Mouse (Mus musculus) embryo, embryonic 9.5 days (tissue): ENCODE measurements around the gene Rpl29.
A peak's percentile ranks its signal among the peaks of the same experiment; 100 is the strongest.

Source experiments
- DNase-seq: peaks from one replicate; pipeline ENCODE4 v3.0.0-alpha.2; 2017; ENCODE audit errors: extremely low spot score

Gene Rpl29

GRCm38 (mm10) chr9:106417841-106418625 lies 11.2 kb upstream of the Rpl29 start:
- peak; percentile 67 for DNase-seq

DNA sequence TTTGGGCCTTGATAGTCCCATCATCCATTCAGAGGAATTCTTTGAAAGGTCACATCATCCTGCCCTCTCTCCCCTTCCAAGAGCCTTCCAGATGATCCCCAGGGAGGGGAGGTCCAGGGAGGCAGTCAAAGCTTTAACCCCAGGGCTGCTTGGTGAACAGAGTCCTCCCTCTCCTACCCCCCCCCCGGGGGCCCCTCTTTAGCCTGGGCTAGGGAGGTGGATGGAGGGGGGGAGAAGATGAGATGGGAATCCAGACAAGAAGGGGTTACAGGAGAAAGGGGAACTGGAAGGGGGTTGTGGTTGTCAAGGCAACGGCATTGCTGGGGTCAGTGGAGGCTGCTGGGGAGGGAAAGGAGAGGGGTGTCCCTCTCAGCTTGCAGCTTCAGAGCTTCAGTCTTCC lies 8.6 kb upstream of the Rpl29 start:
- peak; percentile 82 for DNase-seq

DNA sequence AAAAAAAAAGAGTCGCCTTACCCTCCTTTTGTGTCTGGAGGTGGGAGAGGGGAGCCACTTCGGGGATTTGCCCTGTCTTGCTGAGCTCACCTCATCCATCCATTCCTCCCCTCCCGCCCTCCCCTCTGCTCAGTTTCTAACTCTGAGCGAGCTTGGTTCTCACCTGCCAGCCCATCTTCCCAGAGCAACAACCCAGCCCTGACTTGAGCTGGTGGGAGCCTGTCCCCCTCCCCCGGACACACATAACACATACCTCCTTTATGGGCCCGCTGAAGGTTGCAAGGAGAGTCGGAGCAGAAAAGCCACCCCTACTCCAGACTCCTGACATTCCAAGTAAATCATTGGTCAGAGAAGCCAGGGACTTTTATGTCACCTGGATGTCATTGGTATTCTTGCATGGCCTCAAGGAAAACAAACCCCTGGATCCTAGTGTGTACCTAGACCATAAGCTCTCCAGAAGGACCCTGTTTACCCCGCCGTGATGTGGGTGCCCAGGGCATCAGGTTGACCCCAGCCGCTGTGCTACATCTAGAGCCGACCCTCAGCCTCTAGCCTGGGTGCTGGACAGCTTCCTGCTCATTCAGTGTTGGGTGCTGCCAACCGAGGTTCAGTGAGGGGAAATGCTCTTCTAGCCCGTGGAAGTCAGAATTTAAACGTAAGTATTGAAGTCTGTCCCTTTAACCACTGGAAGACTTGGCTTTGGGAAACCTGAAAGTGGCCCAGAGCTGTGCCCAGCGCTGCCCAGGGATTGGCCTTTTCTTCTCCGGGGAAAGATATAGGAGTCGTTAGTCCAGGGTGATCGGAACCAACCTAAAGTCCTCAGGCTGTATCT lies 8.0 kb upstream of the Rpl29 start:
- DNase-seq = no peak

DNA sequence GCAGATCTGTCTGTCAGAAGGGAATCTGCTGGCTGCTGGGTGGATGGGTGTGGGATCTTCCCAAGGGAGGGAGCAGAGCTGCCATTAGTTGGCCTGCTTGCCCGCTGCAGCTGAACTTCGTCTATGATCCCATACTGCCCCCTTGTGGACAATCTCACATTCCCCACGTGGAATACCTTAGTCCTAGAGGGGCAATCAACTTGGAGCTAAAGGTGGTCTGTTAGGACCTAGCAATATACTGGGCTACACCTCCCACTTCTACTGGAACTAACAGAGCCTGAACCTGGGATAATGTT lies 7.4 kb upstream of the Rpl29 start:
- peak; percentile 90 for DNase-seq

DNA sequence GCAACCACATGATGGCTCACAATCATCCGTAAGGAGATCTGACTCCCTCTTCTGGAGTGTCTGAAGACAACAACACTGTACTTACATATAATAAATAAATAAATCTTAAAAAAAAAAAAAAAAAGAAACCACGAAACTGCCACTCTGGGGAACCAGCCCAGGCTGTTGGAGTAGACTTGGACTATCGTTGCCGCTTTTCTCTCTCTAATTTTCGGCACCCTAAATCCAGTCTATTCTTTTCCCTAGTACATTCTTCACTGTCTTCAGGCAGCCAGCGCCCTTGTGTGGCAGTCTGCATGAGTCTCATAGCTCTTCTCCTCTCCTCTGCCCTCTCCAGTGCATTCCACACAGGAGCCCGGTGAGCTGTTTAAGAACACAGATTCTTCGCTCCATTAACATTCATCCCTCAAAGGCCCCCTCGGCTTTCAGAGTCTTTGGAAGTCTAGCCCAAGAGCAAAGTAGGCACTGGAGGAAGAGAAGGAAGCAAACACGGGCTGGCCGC lies 484 bp upstream of the Rpl29 start:
- no peak for DNase-seq

DNA sequence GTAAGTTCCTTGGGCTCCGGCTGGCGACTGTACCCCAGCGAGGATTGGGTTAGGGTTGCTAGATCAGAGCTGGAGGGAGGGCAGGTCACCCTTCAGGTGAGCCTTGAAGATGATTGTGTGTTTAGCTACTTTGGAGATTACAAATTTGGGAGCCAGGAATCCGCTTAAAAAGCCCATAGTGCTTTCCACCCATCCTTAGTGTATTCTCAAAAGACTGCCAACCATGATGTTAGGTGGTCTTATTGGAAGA lies 686 bp downstream of the Rpl29 start:
- DNase-seq = no peak

DNA sequence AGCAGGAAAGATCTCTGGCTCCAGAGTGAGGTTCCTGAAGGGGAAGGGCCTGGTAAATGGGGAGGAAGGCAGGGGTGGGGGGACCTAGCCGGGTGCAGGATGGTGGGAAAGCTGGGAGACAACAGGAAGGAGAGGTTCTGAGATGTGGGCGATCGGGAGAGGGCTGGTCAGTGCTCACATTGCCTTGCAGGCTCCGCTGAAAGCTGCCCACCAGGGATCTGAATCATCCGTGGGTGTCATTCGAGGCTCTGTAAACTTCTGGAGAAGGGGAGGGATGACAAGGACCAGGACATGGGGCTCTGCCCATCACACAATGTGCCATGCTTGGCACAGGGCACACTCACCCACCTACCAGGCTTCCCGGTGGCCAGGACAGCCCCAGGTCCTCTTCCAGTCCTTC lies 4.1 kb downstream of the Rpl29 start:
- DNase-seq = no peak

DNA sequence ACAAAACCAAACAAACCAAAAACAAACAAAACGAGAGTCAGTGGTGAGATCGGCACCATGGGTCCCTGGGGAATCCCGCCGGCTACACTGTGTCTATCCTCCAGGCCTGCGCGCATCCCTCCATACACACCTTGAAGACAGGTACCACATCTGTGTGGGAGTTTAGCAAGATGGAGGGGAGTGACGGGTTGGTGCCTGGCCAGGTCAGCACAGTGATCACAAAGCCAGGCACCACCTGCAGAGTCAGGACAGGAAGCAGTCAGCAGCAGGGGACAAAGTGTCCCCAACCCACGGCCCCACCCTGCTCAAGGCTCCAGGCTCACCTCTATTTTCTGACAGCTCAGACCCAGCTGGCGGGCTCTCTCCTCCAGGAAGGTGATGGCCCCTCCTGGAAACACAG lies 7.3 kb downstream of the Rpl29 start:
- DNase-seq = no peak

GRCm38 (mm10) chr9:106442680-106443079 lies 13.4 kb downstream of the Rpl29 start:
- DNase-seq = no peak

GRCm38 (mm10) chr9:106444836-106445235 lies 15.6 kb downstream of the Rpl29 start:
- no peak for DNase-seq

GRCm38 (mm10) chr9:106447348-106447747 lies 18.1 kb downstream of the Rpl29 start, which contains the start of the genes Abhd14b and Abhd14a:
TSS of gene Abhd14b (plus strand) at chr9:106447459.
TSS of gene Abhd14a (minus strand) at chr9:106447678.
- peak; percentile 91 for DNase-seq

- DNase-seq = no peak
Observed at GRCm38 (mm10) chr9:106447951-106448350, 18.7 kb downstream of the Rpl29 start.

GRCm38 (mm10) chr9:106448498-106449031 lies 19.3 kb downstream of the Rpl29 start:
- DNase-seq = peak; percentile 70

DNA sequence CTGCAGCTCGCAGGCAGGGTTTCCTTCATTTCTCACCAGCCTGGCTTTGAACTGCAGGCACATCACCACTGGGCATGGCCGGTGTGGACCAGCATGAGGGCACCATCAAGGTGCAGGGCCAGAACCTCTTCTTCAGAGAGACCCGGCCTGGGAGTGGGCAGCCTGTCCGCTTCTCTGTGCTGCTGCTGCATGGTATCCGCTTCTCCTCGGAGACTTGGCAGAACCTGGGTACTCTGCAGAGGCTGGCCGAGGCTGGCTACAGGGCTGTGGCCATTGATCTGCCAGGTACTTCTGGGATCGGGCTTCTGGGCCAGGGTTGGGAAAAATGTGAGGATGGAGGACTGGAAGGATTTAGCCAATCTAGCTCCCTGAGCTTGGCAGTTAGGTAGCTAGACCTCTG lies 20.7 kb downstream of the Rpl29 start:
- no peak for DNase-seq

- peak; percentile 59 for DNase-seq
Observed at GRCm38 (mm10) chr9:106450661-106451060, 21.4 kb downstream of the Rpl29 start.

DNA sequence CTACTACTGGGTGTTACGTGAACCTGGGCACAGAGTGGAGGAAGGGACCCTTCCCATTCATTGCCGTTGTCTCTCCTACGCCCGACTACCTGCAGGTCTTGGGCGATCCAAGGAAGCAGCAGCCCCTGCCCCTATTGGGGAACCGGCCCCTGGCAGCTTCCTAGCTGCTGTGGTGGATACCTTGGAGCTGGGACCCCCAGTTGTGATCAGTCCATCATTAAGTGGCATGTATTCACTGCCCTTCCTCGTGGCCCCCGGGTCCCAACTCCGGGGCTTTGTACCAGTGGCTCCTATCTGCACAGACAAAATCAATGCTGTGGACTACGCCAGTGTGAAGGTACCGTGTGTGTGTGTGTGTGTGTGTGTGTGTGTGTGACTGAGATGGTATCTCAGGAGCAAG lies 22.0 kb downstream of the Rpl29 start:
- no peak for DNase-seq

GRCm38 (mm10) chr9:106451899-106452298 lies 22.6 kb downstream of the Rpl29 start:
- no peak for DNase-seq

- no peak for DNase-seq
Observed at GRCm38 (mm10) chr9:106452351-106452750, 23.1 kb downstream of the Rpl29 start.

- DNase-seq = peak; percentile 87
Observed at GRCm38 (mm10) chr9:106452821-106453220, 23.6 kb downstream of the Rpl29 start.

- peak; percentile 93 for DNase-seq
Observed at GRCm38 (mm10) chr9:106453271-106454070, 24.2 kb downstream of the Rpl29 start, which contains the start of gene Pcbp4. TSS of gene Pcbp4 (plus strand) at chr9:106453291.

DNA sequence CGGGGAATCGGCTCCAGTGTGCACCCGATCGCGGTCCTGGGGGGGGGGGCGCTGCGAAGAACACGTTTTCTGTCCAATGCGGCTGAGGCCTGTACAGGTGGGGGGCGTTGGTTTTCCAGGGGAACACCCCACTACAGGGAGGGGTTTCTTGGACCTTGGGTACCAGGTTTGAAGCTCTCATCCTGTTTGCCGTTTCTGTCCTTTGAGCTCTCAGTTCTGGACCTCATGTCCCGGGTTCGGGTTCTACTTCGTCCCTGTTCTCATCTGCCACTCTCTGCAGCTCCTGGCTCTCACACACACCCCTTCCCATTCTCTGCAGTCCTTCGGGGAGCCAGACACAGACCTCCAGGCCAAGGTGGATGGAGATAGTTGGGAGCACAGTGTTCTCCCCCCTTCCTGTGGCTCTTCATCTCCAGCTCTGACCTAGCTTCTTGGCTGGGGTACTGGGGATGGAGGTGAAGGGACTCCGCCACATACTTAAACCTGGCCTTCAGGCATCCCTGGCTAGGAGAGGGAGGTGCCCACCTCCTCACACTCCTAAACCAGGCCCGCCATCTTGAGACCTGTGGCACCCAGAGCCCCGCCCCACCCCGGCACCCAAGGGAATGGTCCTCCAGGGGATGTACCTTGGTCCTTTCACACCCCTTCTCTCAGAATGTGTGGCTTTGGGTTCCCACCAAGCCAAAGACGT lies 25.0 kb downstream of the Rpl29 start:
- peak; percentile 71 for DNase-seq
